In the genomic region with DNA sequence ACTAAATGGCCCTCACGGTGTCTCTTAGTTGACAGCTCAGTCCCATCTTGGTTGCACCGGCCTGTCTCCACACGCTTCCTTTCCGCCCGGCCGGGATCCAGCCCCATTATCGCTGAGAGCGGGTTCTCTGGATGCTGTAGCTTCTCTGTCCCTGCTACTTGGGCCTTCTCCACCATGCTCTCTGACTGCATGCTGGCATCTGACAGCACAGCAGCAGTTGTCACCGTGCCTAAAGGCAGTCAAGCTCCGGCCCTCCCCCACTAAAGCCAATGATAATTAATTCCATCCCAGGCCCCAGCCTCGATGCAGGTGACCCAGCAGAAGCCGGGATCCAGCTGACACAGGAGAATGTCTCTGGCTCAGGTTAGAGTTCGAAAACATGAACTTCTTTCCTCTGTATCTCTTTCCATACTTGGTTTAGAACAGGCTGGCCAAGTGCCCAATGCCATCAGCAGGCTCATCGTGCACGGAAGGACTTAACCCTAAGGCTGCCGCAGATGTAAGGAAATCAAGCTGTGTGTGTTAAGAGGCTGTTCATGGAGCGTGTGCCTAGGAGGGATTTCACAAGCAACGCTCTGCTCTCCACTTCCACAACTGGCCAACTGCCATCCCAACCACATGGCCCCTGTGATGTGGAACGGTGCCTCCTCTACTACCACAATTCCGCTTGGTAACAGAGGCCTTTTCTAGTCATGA, we compare ENCODE assay signal across 11 mouse cellular contexts.
DNase-seq lines count a peak whose midpoint lies in the region; ATAC-seq lines count a peak whose summit lies in the region.
"Had no signal": no experiment of that assay in that cellular context is flagged by ENCODE, and none has a peak within 500 bp of the region (broad histone marks: within the 10 kb centered on the region; RNA-seq: fewer than 3 reads in every experiment).

No protein-coding gene starts in this region.

- H3K4me3 ChIP-seq in intestine, embryonic 15.5 days (replicated peaks): no peak overlapping the region
- H3K4me3 ChIP-seq: erythroblast, embryonic 14.5 days; megakaryocyte, embryonic 14.5 days had no signal

- H3K4me1 ChIP-seq in intestine, embryonic 15.5 days (replicated peaks): peaks cover 21% of the 10 kb centered on the region
- H3K4me1 ChIP-seq: megakaryocyte, embryonic 14.5 days had no signal

- no peaks in the 10 kb centered on the region for H3K9me3 ChIP-seq in intestine, embryonic 15.5 days

- no peak overlapping the region for H3K4me2 ChIP-seq in intestine, embryonic 15.5 days (replicated peaks)

- H3K36me3 ChIP-seq in intestine, embryonic 15.5 days: no peaks in the 10 kb centered on the region

- no peaks in the 10 kb centered on the region for H3K27me3 ChIP-seq in intestine, embryonic 15.5 days (replicated peaks)

- no peak overlapping the region for H3K27ac ChIP-seq in intestine, embryonic 15.5 days

- H3K9ac ChIP-seq in intestine, embryonic 15.5 days: no peak overlapping the region

- ATAC-seq in intestine, embryonic 15.5 days: no peak

- WGBS in intestine, embryonic 15.5 days: 68% methylated on average over 20 of the region's 20 CpGs

- peak; percentile 39 for DNase-seq in layer of hippocampus, adult 11-12 months (ENCODE audit: low spot score)
- DNase-seq in layer of hippocampus, adult 9-10 months (ENCODE audit: low spot score): no peak
- DNase-seq in adipocyte (ENCODE audit: low spot score): peak; percentile 37
- peak; percentile 44 for DNase-seq in cerebellum, adult 8-10 months
- DNase-seq in layer of hippocampus, postnatal 10 days (ENCODE audit: low spot score in 2 of 2): peak; percentile 40 to 61
- DNase-seq in ovary, postnatal 36 days (ENCODE audit: low spot score): no peak
- no peak for DNase-seq in retina, postnatal 1 day
- DNase-seq: kidney, adult 9 months had no signal

Comparison
In these comparisons a context has a peak if more than half of its experiments do, and no peak if none do; other contexts are left out.
1. DNase-seq: peak in layer of hippocampus, adult 11-12 months (single experiment), adipocyte (single experiment), cerebellum, adult 8-10 months (single experiment) and layer of hippocampus, postnatal 10 days (2 of 2); none in layer of hippocampus, adult 9-10 months (single experiment), ovary, postnatal 36 days (single experiment) and retina, postnatal 1 day (single experiment).